Mouse (Mus musculus): ENCODE measurements around the gene Tbc1d14. TPM values are rescaled to one million over a fixed set of nuclear protein-coding genes. Genes with fewer than 3 reads are reported as not detected.

Tbc1d14 gene
- polyA plus RNA-seq, 1 experiment from 2014 or later = 26.0 TPM

DNA sequence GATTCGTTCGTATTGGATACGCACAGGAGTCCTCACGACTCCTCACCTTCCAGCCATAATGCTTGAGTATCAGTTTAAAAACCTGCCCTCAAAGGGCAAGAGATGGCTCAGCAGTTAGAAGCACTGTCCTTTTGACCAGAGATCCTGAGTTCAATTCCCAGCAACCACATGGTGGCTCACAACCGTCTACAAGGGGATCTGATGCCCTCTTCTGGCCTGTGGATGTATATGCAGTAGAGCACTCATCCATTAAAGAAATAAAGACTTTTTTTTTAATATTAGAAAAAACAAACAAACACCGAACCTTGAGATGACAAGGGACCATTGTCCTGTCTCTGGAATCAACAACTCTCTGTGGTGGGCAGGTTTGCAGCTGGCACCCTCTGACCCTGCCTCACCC, 8.8 kb downstream of the Tbc1d14 start:
- ATAC-seq (replicated peaks; ENCODE audit: low FRiP score) = no peak

DNA sequence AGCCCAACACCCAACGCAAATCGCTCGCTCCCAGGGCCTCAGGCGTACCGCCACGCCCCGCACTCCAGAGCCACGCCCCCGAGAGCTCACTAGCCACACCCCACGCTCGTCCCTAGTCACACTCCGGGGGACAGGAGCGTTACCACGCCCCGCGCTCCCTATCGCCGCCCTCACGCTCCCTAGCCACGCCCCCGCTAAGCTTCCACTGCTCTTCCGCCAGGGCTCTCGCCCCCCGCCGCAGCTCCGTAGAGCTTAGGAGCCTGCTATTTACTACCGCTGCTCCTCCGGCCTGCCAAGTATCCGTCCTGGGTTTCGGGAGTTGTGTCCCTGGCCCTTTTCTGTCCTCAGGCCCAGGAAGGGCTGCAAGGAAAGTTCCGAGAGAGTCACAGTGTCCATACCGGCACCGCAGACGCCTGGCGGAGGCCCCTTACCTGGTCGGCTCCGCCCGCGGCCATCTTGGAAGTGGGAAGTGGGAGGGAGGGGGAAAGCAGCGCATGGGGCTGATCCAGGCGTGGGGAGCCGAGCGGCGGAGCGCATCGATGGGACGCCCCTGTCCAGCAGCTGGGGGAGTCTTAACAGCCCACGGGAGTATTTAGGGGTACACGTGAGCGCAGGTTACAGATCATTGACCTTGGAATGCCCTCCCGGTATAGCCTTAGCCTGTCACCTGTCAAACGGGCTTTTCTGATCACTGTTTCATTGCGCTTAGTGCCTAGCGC, 11.0 kb downstream of the Tbc1d14 start:
- Histone ChIP-seq H3K4me1 (replicated peaks; ENCODE audit: control insufficient read depth, insufficient read depth, low read length) (peaks cover 19% of the 10 kb centered on the region), H3K9me3 (ENCODE audit: control insufficient read depth, low read length) (no peaks in the 10 kb centered on the region), H3K4me3 (ENCODE audit: low read depth, low read length) (peak overlapping the region; percentile 80), H3K36me3 (ENCODE audit: control insufficient read depth, insufficient read depth, low read length) (no peaks in the 10 kb centered on the region), H3K27me3 (replicated peaks; ENCODE audit: control insufficient read depth, insufficient read depth, low read length) (no peaks in the 10 kb centered on the region), H3K4me2 (peak overlapping the region; percentile 99), H3K27ac (ENCODE audit: low read depth, low read length) (peak overlapping the region; percentile 66; the same call in 1 of the 2 replicates), H3K9ac (ENCODE audit: low read depth, low read length) (peak overlapping the region; percentile 72)
- ATAC-seq (replicated peaks; ENCODE audit: low FRiP score) (peak; percentile 97), DNase-seq (ENCODE audit: low spot score) (peak; percentile 100)
- 1% methylated on average over 54 of the region's 54 CpGs for WGBS

More for the DNA sequence above, 8.8 kb downstream of the Tbc1d14 start:
- WGBS = 72% methylated on average over 6 of the region's 6 CpGs
- Histone ChIP-seq H3K4me3 (ENCODE audit: low read depth, low read length) (no peak overlapping the region), H3K27me3 (replicated peaks; ENCODE audit: control insufficient read depth, insufficient read depth, low read length) (no peaks in the 10 kb centered on the region), H3K9me3 (ENCODE audit: control insufficient read depth, low read length) (no peaks in the 10 kb centered on the region), H3K9ac (ENCODE audit: low read depth, low read length) (no peak overlapping the region), H3K4me1 (replicated peaks; ENCODE audit: control insufficient read depth, insufficient read depth, low read length) (peaks cover 16% of the 10 kb centered on the region), H3K4me2 (no peak overlapping the region), H3K36me3 (ENCODE audit: control insufficient read depth, insufficient read depth, low read length) (no peaks in the 10 kb centered on the region), H3K27ac (ENCODE audit: low read depth, low read length) (no peak overlapping the region)
- no peak for DNase-seq (ENCODE audit: low spot score)

DNA sequence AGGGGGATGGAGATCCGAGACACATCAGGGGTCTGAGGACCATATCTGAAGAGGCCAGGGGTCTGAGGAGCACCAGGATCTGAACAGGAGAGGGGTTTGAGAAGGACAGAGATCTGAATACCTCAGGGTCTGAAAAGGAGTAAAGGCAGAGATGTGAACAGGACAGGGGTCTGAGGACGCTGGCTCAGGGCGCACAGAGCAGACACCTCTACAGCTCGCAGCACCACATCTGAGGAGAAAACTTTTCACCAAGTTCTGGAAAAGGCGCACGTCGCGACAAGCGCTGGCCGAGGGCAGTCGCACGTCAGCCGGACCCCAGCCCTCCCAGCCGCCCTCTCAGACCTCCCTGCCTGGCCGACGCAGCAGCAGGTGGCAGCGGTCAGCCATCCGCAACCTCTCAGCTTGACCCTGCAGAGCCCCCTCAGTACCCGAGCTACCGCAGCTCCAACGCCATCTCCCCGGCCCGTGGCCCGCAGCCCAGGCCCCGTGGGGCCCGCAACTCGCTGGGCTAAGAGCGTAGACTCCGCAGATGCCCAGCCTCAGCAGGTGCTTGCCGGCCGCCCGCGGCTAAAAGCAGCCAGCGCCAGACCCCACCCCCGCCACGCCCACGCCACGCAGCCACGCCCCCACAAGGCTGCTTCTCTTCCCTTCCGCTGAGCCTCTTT, 11.7 kb downstream of the Tbc1d14 start:
- Histone ChIP-seq H3K4me1 (replicated peaks; ENCODE audit: control insufficient read depth, insufficient read depth, low read length) (peaks cover 19% of the 10 kb centered on the region), H3K36me3 (ENCODE audit: control insufficient read depth, insufficient read depth, low read length) (no peaks in the 10 kb centered on the region), H3K27me3 (replicated peaks; ENCODE audit: control insufficient read depth, insufficient read depth, low read length) (no peaks in the 10 kb centered on the region), H3K4me3 (ENCODE audit: low read depth, low read length) (peak overlapping the region; percentile 80), H3K4me2 (peak overlapping the region; percentile 99), H3K9me3 (ENCODE audit: control insufficient read depth, low read length) (no peaks in the 10 kb centered on the region), H3K9ac (ENCODE audit: low read depth, low read length) (peak overlapping the region; percentile 78), H3K27ac (ENCODE audit: low read depth, low read length) (peak overlapping the region; percentile 34; the same call in 1 of the 2 replicates)
- DNase-seq (ENCODE audit: low spot score) (no peak), ATAC-seq (replicated peaks; ENCODE audit: low FRiP score) (no peak)
- 2% methylated on average over 40 of the region's 40 CpGs for WGBS

DNA sequence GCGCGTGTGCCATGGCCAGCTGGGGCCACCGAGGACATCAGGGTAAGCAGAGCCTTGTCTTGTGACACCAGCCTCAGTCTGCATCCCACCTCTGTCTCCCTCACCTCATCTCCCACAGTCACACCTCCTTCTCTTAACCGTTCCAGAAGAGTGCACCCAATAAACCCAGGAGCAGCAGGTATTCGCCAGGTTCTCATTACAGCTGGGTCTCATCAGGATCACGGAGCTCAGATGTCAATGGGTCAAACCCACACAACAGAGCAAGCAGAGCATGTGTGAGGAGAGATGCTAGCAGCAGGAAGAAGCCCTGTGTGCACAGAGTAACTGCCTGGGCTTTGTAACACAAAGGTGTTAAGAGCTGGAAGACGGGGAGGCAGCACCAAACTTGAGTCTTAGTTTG, 13.1 kb downstream of the Tbc1d14 start:
- Histone ChIP-seq H3K9me3 (ENCODE audit: control insufficient read depth, low read length) (no peaks in the 10 kb centered on the region), H3K9ac (ENCODE audit: low read depth, low read length) (no peak overlapping the region), H3K27me3 (replicated peaks; ENCODE audit: control insufficient read depth, insufficient read depth, low read length) (no peaks in the 10 kb centered on the region), H3K4me2 (no peak overlapping the region), H3K4me3 (ENCODE audit: low read depth, low read length) (no peak overlapping the region), H3K36me3 (ENCODE audit: control insufficient read depth, insufficient read depth, low read length) (no peaks in the 10 kb centered on the region), H3K4me1 (replicated peaks; ENCODE audit: control insufficient read depth, insufficient read depth, low read length) (peaks cover 19% of the 10 kb centered on the region), H3K27ac (ENCODE audit: low read depth, low read length) (no peak overlapping the region)
- WGBS = 85% methylated on average over 7 of the region's 7 CpGs
- ATAC-seq (replicated peaks; ENCODE audit: low FRiP score) (no peak), DNase-seq (ENCODE audit: low spot score) (no peak)

DNA sequence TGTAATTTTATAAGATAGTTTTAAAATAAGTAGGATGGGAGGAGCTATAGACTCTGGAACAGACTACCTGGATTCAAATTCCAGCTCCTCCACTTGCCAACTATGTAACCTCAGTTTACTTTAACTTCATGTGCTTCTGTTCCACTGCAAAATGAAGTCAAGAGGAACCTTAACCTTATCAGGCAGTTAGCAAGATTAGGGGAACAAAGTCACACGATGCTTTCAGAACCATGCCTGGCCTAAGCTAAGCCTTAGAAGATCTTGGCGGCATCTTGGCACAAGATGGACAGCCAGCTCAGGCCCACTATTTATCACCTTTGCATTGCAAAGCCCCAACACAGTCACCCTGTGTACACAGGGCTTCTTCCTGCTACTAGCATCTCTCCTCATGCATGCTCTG, 14.1 kb downstream of the Tbc1d14 start:
- 36% methylated on average over 2 of the region's 2 CpGs for WGBS

DNA sequence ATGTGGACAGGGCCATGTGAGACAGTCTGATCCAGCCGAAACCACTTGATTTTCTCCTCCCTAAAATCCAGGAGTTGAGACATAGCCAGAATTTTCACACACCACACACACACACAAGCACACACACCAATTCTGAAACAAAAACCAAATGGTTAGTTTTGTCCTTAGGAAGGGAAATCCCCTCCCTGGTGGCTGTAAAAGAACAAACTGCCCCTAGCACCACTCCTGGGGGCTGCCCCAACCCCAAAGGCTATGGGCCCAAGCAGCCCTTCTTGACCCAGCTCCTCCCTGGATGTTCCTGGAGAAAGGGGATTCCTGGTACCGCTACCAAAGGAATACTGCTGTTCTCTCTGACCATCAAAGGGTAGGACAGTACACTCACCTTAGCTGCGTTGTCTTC, 16.6 kb downstream of the Tbc1d14 start:
- H3K9me3 ChIP-seq (ENCODE audit: control insufficient read depth, low read length) = no peaks in the 10 kb centered on the region
- no peak overlapping the region for H3K9ac ChIP-seq (ENCODE audit: low read depth, low read length)
- DNase-seq (ENCODE audit: low spot score) (no peak), ATAC-seq (replicated peaks; ENCODE audit: low FRiP score) (no peak)
- H3K36me3 ChIP-seq (ENCODE audit: control insufficient read depth, insufficient read depth, low read length) = no peaks in the 10 kb centered on the region
- H3K27ac ChIP-seq (ENCODE audit: low read depth, low read length) = no peak overlapping the region
- H3K4me3 ChIP-seq (ENCODE audit: low read depth, low read length) = no peak overlapping the region
- H3K27me3 ChIP-seq (replicated peaks; ENCODE audit: control insufficient read depth, insufficient read depth, low read length) = no peaks in the 10 kb centered on the region
- WGBS = 87% methylated on average over 3 of the region's 3 CpGs
- H3K4me2 ChIP-seq = no peak overlapping the region
- peaks cover 30% of the 10 kb centered on the region for H3K4me1 ChIP-seq (replicated peaks; ENCODE audit: control insufficient read depth, insufficient read depth, low read length)

More for the DNA sequence above, 14.1 kb downstream of the Tbc1d14 start:
- Histone ChIP-seq H3K27me3 (replicated peaks; ENCODE audit: control insufficient read depth, insufficient read depth, low read length) (no peaks in the 10 kb centered on the region), H3K9me3 (ENCODE audit: control insufficient read depth, low read length) (no peaks in the 10 kb centered on the region), H3K27ac (ENCODE audit: low read depth, low read length) (no peak overlapping the region), H3K9ac (ENCODE audit: low read depth, low read length) (no peak overlapping the region), H3K4me1 (replicated peaks; ENCODE audit: control insufficient read depth, insufficient read depth, low read length) (peaks cover 24% of the 10 kb centered on the region), H3K36me3 (ENCODE audit: control insufficient read depth, insufficient read depth, low read length) (no peaks in the 10 kb centered on the region), H3K4me2 (no peak overlapping the region), H3K4me3 (ENCODE audit: low read depth, low read length) (no peak overlapping the region)
- no peak for ATAC-seq (replicated peaks; ENCODE audit: low FRiP score)
- no peak for DNase-seq (ENCODE audit: low spot score)

DNA sequence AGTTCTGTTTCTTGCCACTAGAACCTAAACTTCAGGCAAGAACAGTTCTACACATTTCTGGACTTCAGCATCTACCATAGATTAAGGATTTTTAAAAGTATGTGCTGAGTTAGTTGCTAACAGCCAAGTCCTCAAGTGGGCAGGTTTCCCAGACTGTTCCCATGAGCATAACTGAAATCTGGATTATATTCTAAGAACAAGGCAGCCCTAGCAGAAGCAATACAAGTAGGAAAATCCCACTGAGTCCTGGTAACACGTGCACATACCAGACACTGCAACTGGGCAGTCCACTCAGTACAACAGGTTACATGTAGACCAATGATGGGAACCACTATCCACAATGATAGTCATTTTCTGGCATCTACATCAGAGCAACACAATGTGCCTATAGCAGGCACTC, 17.3 kb downstream of the Tbc1d14 start:
- H3K9me3 ChIP-seq (ENCODE audit: control insufficient read depth, low read length) = no peaks in the 10 kb centered on the region
- H3K4me1 ChIP-seq (replicated peaks; ENCODE audit: control insufficient read depth, insufficient read depth, low read length) = peaks cover 23% of the 10 kb centered on the region
- H3K27ac ChIP-seq (ENCODE audit: low read depth, low read length) = no peak overlapping the region
- no peaks in the 10 kb centered on the region for H3K36me3 ChIP-seq (ENCODE audit: control insufficient read depth, insufficient read depth, low read length)
- no peaks in the 10 kb centered on the region for H3K27me3 ChIP-seq (replicated peaks; ENCODE audit: control insufficient read depth, insufficient read depth, low read length)
- ATAC-seq (replicated peaks; ENCODE audit: low FRiP score) (no peak), DNase-seq (ENCODE audit: low spot score) (no peak)
- no peak overlapping the region for H3K4me2 ChIP-seq
- no peak overlapping the region for H3K4me3 ChIP-seq (ENCODE audit: low read depth, low read length)
- no peak overlapping the region for H3K9ac ChIP-seq (ENCODE audit: low read depth, low read length)
- WGBS = 76% methylated on average over 1 of the region's 1 CpGs

DNA sequence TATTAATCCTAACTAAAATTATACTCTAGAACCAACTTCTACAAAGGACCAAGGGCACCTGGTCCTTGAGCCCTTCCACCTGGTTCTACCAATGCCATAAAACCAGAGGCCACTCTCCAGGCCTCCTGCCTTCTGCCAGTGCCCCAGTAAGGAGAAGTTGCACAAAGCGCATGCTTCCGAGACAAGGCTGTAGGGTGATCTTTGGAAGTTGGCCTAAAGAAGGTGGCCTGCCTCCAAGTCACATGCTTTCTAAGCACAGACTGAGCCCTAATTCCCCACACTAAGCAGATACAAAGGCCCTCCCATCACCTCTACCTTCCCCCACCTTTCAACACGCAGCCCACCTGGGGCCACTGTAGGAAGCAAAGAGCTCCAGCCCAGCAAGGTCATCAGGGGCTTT, 17.8 kb downstream of the Tbc1d14 start:
- peaks cover 20% of the 10 kb centered on the region for H3K4me1 ChIP-seq (replicated peaks; ENCODE audit: control insufficient read depth, insufficient read depth, low read length)
- no peaks in the 10 kb centered on the region for H3K9me3 ChIP-seq (ENCODE audit: control insufficient read depth, low read length)
- no peak overlapping the region for H3K4me3 ChIP-seq (ENCODE audit: low read depth, low read length)
- H3K27ac ChIP-seq (ENCODE audit: low read depth, low read length) = peak overlapping the region; percentile 2; the same call in 1 of the 2 replicates
- no peak for DNase-seq (ENCODE audit: low spot score)
- no peak overlapping the region for H3K4me2 ChIP-seq
- no peak overlapping the region for H3K9ac ChIP-seq (ENCODE audit: low read depth, low read length)
- no peaks in the 10 kb centered on the region for H3K27me3 ChIP-seq (replicated peaks; ENCODE audit: control insufficient read depth, insufficient read depth, low read length)
- no peaks in the 10 kb centered on the region for H3K36me3 ChIP-seq (ENCODE audit: control insufficient read depth, insufficient read depth, low read length)
- ATAC-seq (replicated peaks; ENCODE audit: low FRiP score) = no peak
- WGBS = 87% methylated on average over 3 of the region's 3 CpGs
